Mouse (Mus musculus): ENCODE results near the gene Serpinh1. TPM values are rescaled to one million over a fixed set of nuclear protein-coding genes. Genes with fewer than 3 reads are reported as not detected.

The Serpinh1 gene
- total RNA-seq, 1 experiment from 2014 or later = not detected

GRCm38 (mm10) chr7:99347268-99347667, 5.8 kb downstream of the Serpinh1 start:
- no peak for ATAC-seq (replicated peaks; ENCODE audit: insufficient number of reproducible peaks, low FRiP score, low TSS enrichment, poor library complexity, severe bottlenecking)

- no peak for ATAC-seq (replicated peaks; ENCODE audit: insufficient number of reproducible peaks, low FRiP score, low TSS enrichment, poor library complexity, severe bottlenecking)
These were observed 9.5 kb downstream of the Serpinh1 start for GRCm38 (mm10) chr7:99343577-99343976.

- ATAC-seq (replicated peaks; ENCODE audit: insufficient number of reproducible peaks, low FRiP score, low TSS enrichment, poor library complexity, severe bottlenecking) = no peak
These were observed 12.3 kb downstream of the Serpinh1 start for GRCm38 (mm10) chr7:99340736-99341135.

GRCm38 (mm10) chr7:99332774-99333480, 20.1 kb downstream of the Serpinh1 start:
- no peak for ATAC-seq (replicated peaks; ENCODE audit: insufficient number of reproducible peaks, low FRiP score, low TSS enrichment, poor library complexity, severe bottlenecking)

GRCm38 (mm10) chr7:99330012-99330411, 23.0 kb downstream of the Serpinh1 start:
- ATAC-seq (replicated peaks; ENCODE audit: insufficient number of reproducible peaks, low FRiP score, low TSS enrichment, poor library complexity, severe bottlenecking) = no peak

- ATAC-seq (replicated peaks; ENCODE audit: insufficient number of reproducible peaks, low FRiP score, low TSS enrichment, poor library complexity, severe bottlenecking) = no peak
These were observed 24.2 kb downstream of the Serpinh1 start for GRCm38 (mm10) chr7:99328847-99329246.

- no peak for ATAC-seq (replicated peaks; ENCODE audit: insufficient number of reproducible peaks, low FRiP score, low TSS enrichment, poor library complexity, severe bottlenecking)
These were observed 26.9 kb downstream of the Serpinh1 start for GRCm38 (mm10) chr7:99326128-99326527.

GRCm38 (mm10) chr7:99324810-99325209, 28.2 kb downstream of the Serpinh1 start:
- no peak for ATAC-seq (replicated peaks; ENCODE audit: insufficient number of reproducible peaks, low FRiP score, low TSS enrichment, poor library complexity, severe bottlenecking)

GRCm38 (mm10) chr7:99323321-99323700, 29.7 kb downstream of the Serpinh1 start:
- no peak for ATAC-seq (replicated peaks; ENCODE audit: insufficient number of reproducible peaks, low FRiP score, low TSS enrichment, poor library complexity, severe bottlenecking)

GRCm38 (mm10) chr7:99322691-99323320, 30.2 kb downstream of the Serpinh1 start:
- ATAC-seq (replicated peaks; ENCODE audit: insufficient number of reproducible peaks, low FRiP score, low TSS enrichment, poor library complexity, severe bottlenecking) = no peak

- ATAC-seq (replicated peaks; ENCODE audit: insufficient number of reproducible peaks, low FRiP score, low TSS enrichment, poor library complexity, severe bottlenecking) = no peak
These were observed 32.5 kb downstream of the Serpinh1 start for GRCm38 (mm10) chr7:99320524-99320923.

GRCm38 (mm10) chr7:99317475-99317874, 35.6 kb downstream of the Serpinh1 start:
- no peak for ATAC-seq (replicated peaks; ENCODE audit: insufficient number of reproducible peaks, low FRiP score, low TSS enrichment, poor library complexity, severe bottlenecking)

- no peak for ATAC-seq (replicated peaks; ENCODE audit: insufficient number of reproducible peaks, low FRiP score, low TSS enrichment, poor library complexity, severe bottlenecking)
These were observed 36.8 kb downstream of the Serpinh1 start for GRCm38 (mm10) chr7:99316207-99316606.

GRCm38 (mm10) chr7:99314565-99314964, 38.5 kb downstream of the Serpinh1 start:
- no peak for ATAC-seq (replicated peaks; ENCODE audit: insufficient number of reproducible peaks, low FRiP score, low TSS enrichment, poor library complexity, severe bottlenecking)

GRCm38 (mm10) chr7:99313253-99313652, 39.8 kb downstream of the Serpinh1 start:
- no peak for ATAC-seq (replicated peaks; ENCODE audit: insufficient number of reproducible peaks, low FRiP score, low TSS enrichment, poor library complexity, severe bottlenecking)

- no peak for ATAC-seq (replicated peaks; ENCODE audit: insufficient number of reproducible peaks, low FRiP score, low TSS enrichment, poor library complexity, severe bottlenecking)
These were observed 40.3 kb downstream of the Serpinh1 start for GRCm38 (mm10) chr7:99312671-99313143.

GRCm38 (mm10) chr7:99312058-99312457, 41.0 kb downstream of the Serpinh1 start:
- ATAC-seq (replicated peaks; ENCODE audit: insufficient number of reproducible peaks, low FRiP score, low TSS enrichment, poor library complexity, severe bottlenecking) = no peak

- ATAC-seq (replicated peaks; ENCODE audit: insufficient number of reproducible peaks, low FRiP score, low TSS enrichment, poor library complexity, severe bottlenecking) = no peak
These were observed 41.6 kb downstream of the Serpinh1 start for GRCm38 (mm10) chr7:99311433-99311832.

- no peak for ATAC-seq (replicated peaks; ENCODE audit: insufficient number of reproducible peaks, low FRiP score, low TSS enrichment, poor library complexity, severe bottlenecking)
These were observed 46.4 kb downstream of the Serpinh1 start for GRCm38 (mm10) chr7:99306640-99307039.

GRCm38 (mm10) chr7:99305688-99306087, 47.4 kb downstream of the Serpinh1 start:
- no peak for ATAC-seq (replicated peaks; ENCODE audit: insufficient number of reproducible peaks, low FRiP score, low TSS enrichment, poor library complexity, severe bottlenecking)
